Mouse (Mus musculus): Measurements from ENCODE around the gene Rassf5.

The Rassf5 gene

DNA sequence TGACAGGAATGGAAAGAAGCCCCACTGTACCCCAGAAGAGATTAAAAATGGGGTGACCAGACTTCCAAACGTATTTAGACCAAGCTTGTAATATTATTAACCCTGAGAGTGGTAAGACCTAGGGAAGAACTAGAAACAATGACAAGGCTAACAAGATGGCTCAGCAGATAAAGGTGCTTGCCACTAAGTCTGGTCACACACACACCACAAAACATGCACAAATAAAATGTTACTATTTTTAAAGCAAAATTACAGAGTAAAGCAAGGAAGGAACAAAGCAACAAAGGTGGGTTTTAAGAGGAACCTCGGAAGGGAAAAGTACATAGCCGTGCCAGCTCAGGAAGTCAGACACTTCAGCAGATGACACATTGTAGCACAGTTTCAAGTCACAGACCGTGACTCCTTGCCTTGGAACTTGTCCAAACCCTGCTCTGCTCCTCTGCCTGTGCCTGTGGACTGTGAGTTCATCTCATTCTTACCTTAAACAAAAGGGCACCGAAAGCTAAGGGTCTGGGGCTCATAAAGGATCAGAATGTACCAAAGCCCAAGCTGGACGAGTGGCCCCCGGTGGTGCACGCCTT, 110.0 kb downstream of the Rassf5 start:
- DNase-seq = no peak

DNA sequence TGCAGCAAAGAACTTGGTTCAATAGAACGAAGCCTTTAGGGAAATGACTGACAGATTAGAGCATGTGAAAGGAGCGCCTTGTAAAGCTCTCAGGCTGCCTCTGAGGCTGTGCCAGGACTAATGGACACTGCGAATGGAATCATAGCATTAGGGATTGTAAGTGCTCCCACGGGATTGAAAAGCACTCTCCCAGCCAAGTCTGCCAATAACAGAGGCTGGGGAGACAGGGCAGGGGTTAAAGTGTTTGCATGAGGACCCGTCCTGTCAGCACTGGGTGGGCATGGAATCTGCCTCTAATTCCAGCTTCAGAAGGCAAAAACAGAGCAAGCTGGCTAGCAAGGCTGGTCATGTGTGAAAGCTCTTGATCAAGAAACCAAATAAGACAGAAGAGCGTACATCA, 110.8 kb downstream of the Rassf5 start:
- DNase-seq = peak; percentile 40

Measured in retina, postnatal 1 day (tissue).